Comparison of ENCODE assay signal across 9 mouse cellular contexts in genomic region chr10:62192701-62193157, GRCm38 (mm10). TPM values are rescaled to one million over a fixed set of nuclear protein-coding genes. Genes with fewer than 3 reads are reported as not detected.
A peak's percentile ranks its signal among the peaks of the same experiment; 100 is the strongest.
DNase-seq lines count a peak whose midpoint lies in the region; ATAC-seq and TF ChIP-seq lines count a peak whose summit lies in the region.
"Had no signal": no experiment of that assay in that cellular context is flagged by ENCODE, and none has a peak within 500 bp of the region (broad histone marks: within the 10 kb centered on the region; RNA-seq: fewer than 3 reads in every experiment).

No protein-coding gene starts in this region.

- no peak overlapping the region for H3K27ac ChIP-seq in intestine, embryonic 15.5 days
- no peak overlapping the region for H3K27ac ChIP-seq in intestine, postnatal 0 days (ENCODE audit: low read depth, low read length)
- no peak overlapping the region for H3K27ac ChIP-seq in hindbrain, embryonic 16.5 days (ENCODE audit: low read depth, low read length)

- H3K27me3 ChIP-seq in intestine, embryonic 15.5 days (replicated peaks), result no peaks in the 10 kb centered on the region
- no peaks in the 10 kb centered on the region for H3K27me3 ChIP-seq in intestine, postnatal 0 days (replicated peaks; ENCODE audit: control insufficient read depth, insufficient read depth, low read length)
- no peaks in the 10 kb centered on the region for H3K27me3 ChIP-seq in hindbrain, embryonic 16.5 days (replicated peaks; ENCODE audit: control insufficient read depth, insufficient read depth, low read length)
- H3K27me3 ChIP-seq: neural tube, embryonic 13.5 days had no signal

- intact Hi-C loops in left cerebral cortex, postnatal 10 days (cut with DNase I), result no loop called here

- peak; percentile 76 for DNase-seq in MN1 (ENCODE audit: low spot score)
- peak; percentile 86 to 92 for DNase-seq in cerebellum, adult 18-20 months
- DNase-seq in left cerebral cortex, postnatal 10 days (ENCODE audit: extremely low spot score in 1 of 2, low spot score in 2 of 2), result peak; percentile 25 to 45
- DNase-seq in embryo, embryonic 10 days (ENCODE audit: low spot score), result no peak

- no peak overlapping the region for H3K4me2 ChIP-seq in intestine, embryonic 15.5 days (replicated peaks)
- no peak overlapping the region for H3K4me2 ChIP-seq in intestine, postnatal 0 days (replicated peaks; ENCODE audit: low read depth)
- no peak overlapping the region for H3K4me2 ChIP-seq in hindbrain, embryonic 16.5 days (ENCODE audit: low read length)
- H3K4me2 ChIP-seq: neural tube, embryonic 13.5 days had no signal

- no peak overlapping the region for H3K4me3 ChIP-seq in intestine, embryonic 15.5 days (replicated peaks)
- H3K4me3 ChIP-seq in intestine, postnatal 0 days (ENCODE audit: low read depth, low read length), result no peak overlapping the region
- H3K4me3 ChIP-seq in hindbrain, embryonic 16.5 days (ENCODE audit: low read length), result no peak overlapping the region
- H3K4me3 ChIP-seq: neural tube, embryonic 13.5 days had no signal

- H3K9me3 ChIP-seq in intestine, embryonic 15.5 days, result no peaks in the 10 kb centered on the region
- no peaks in the 10 kb centered on the region for H3K9me3 ChIP-seq in intestine, postnatal 0 days (ENCODE audit: control insufficient read depth)
- no peaks in the 10 kb centered on the region for H3K9me3 ChIP-seq in hindbrain, embryonic 16.5 days (ENCODE audit: control insufficient read depth, low read length)
- H3K9me3 ChIP-seq: neural tube, embryonic 13.5 days had no signal

- ATAC-seq in intestine, embryonic 15.5 days, result 0 out of 2 replicates have a peak, but pooled peaks have one; percentile 26
- no peak for ATAC-seq in intestine, postnatal 0 days
- ATAC-seq in hindbrain, embryonic 16.5 days, result 0 out of 2 replicates have a peak, but pooled peaks have one; percentile 29
- no peak for ATAC-seq in monocyte, adult 5-6 weeks (replicated peaks; ENCODE audit: insufficient number of reproducible peaks, low FRiP score, low TSS enrichment, poor library complexity, severe bottlenecking)

- no peak for TF ChIP-seq CTCF in intestine, postnatal 0 days (IDR thresholded peaks at IDR 0.05; ENCODE audit: low read depth)

- WGBS in intestine, embryonic 15.5 days, result 67% methylated on average over 9 of the region's 9 CpGs
- WGBS in intestine, postnatal 0 days, result 63% methylated on average over 9 of the region's 9 CpGs
- 45% methylated on average over 9 of the region's 9 CpGs for WGBS in hindbrain, embryonic 16.5 days

- no peaks in the 10 kb centered on the region for H3K4me1 ChIP-seq in intestine, embryonic 15.5 days (replicated peaks)
- H3K4me1 ChIP-seq in intestine, postnatal 0 days (replicated peaks; ENCODE audit: control insufficient read depth, insufficient read depth, low read length), result peaks cover 4% of the 10 kb centered on the region; the same call in 1 of the 2 replicates
- peaks cover 3% of the 10 kb centered on the region; the same call in 1 of the 2 replicates for H3K4me1 ChIP-seq in hindbrain, embryonic 16.5 days (ENCODE audit: control insufficient read depth, insufficient read depth, low read depth, low read length)

- H3K36me3 ChIP-seq in intestine, embryonic 15.5 days, result 0 out of 2 replicates have a peak, but pooled peaks cover 4% of the 10 kb centered on the region
- peaks cover 27% of the 10 kb centered on the region; the same call in 1 of the 2 replicates for H3K36me3 ChIP-seq in intestine, postnatal 0 days (ENCODE audit: control insufficient read depth, insufficient read depth)
- no peaks in the 10 kb centered on the region for H3K36me3 ChIP-seq in hindbrain, embryonic 16.5 days (ENCODE audit: control insufficient read depth, insufficient read depth, low read length)
- H3K36me3 ChIP-seq: neural tube, embryonic 13.5 days had no signal

- no peak overlapping the region for H3K9ac ChIP-seq in intestine, embryonic 15.5 days
- no peak overlapping the region for H3K9ac ChIP-seq in intestine, postnatal 0 days (ENCODE audit: low read depth, low read length)
- no peak overlapping the region for H3K9ac ChIP-seq in hindbrain, embryonic 16.5 days (ENCODE audit: low read depth, low read length)

RNA-seq across cellular contexts. Expression of gene Tspan15, which starts 38.3 kb away (rescaled TPM):
- polyA plus RNA-seq in intestine, embryonic 15.5 days (2015; fragmentation: Nextera tagmentation; extraction: Ambion mirVana), result 57.0 and 66.9 TPM in 2 replicates
- polyA plus RNA-seq in intestine, postnatal 0 days (2015; fragmentation: Nextera tagmentation; extraction: Ambion mirVana), result 96.8 and 100 TPM in 2 replicates
- polyA plus RNA-seq in hindbrain, embryonic 16.5 days (2015; fragmentation: Nextera tagmentation; extraction: Ambion mirVana), result 22.9 and 24.3 TPM in 2 replicates
- total RNA-seq in left cerebral cortex, postnatal 10 days (2021), result 1 to 10 TPM; 5.0 to 7.7 TPM
- total RNA-seq in monocyte, adult 5-6 weeks (2017), result 0.32 to 0.49 TPM (median 0.38 TPM) in 3 replicates

RNA-seq across cellular contexts. Expression of gene Fam241b, which starts 49.0 kb away (rescaled TPM):
- 34.0 and 34.6 TPM in 2 replicates for polyA plus RNA-seq in intestine, embryonic 15.5 days (2015; fragmentation: Nextera tagmentation; extraction: Ambion mirVana)
- 46.2 and 47.3 TPM in 2 replicates for polyA plus RNA-seq in intestine, postnatal 0 days (2015; fragmentation: Nextera tagmentation; extraction: Ambion mirVana)
- 164 and 193 TPM in 2 replicates for polyA plus RNA-seq in hindbrain, embryonic 16.5 days (2015; fragmentation: Nextera tagmentation; extraction: Ambion mirVana)
- total RNA-seq in left cerebral cortex, postnatal 10 days (2021), result 10 to 100 TPM; 61.7 to 62.4 TPM
- 0.86 TPM in 1 of 3 replicates, not detected in the others for total RNA-seq in monocyte, adult 5-6 weeks (2017)

RNA-seq across cellular contexts. Expression of gene Tacr2, which starts 59.5 kb away (rescaled TPM):
- 0.44 and 0.72 TPM in 2 replicates for polyA plus RNA-seq in intestine, embryonic 15.5 days (2015; fragmentation: Nextera tagmentation; extraction: Ambion mirVana)
- polyA plus RNA-seq in intestine, postnatal 0 days (2015; fragmentation: Nextera tagmentation; extraction: Ambion mirVana), result 0.31 and 0.90 TPM in 2 replicates
- polyA plus RNA-seq in hindbrain, embryonic 16.5 days (2015; fragmentation: Nextera tagmentation; extraction: Ambion mirVana), result not detected in 2 replicates
- total RNA-seq in left cerebral cortex, postnatal 10 days (2021), result under 1 TPM; 0.14 to 0.19 TPM
- total RNA-seq in monocyte, adult 5-6 weeks (2017), result not detected in 3 replicates

RNA-seq across cellular contexts. Expression of gene Neurog3, which starts 59.8 kb away (rescaled TPM):
- polyA plus RNA-seq in intestine, embryonic 15.5 days (2015; fragmentation: Nextera tagmentation; extraction: Ambion mirVana), result 11.4 and 11.8 TPM in 2 replicates
- polyA plus RNA-seq in intestine, postnatal 0 days (2015; fragmentation: Nextera tagmentation; extraction: Ambion mirVana), result 1.4 and 1.5 TPM in 2 replicates
- polyA plus RNA-seq in hindbrain, embryonic 16.5 days (2015; fragmentation: Nextera tagmentation; extraction: Ambion mirVana), result not detected in 2 replicates
- not detected for total RNA-seq in left cerebral cortex, postnatal 10 days (2021)
- not detected in 3 replicates for total RNA-seq in monocyte, adult 5-6 weeks (2017)

Comparison
In these comparisons a context has a peak if more than half of its experiments do, and no peak if none do; other contexts are left out.
1. ATAC-seq: peak in intestine, embryonic 15.5 days (single experiment) and hindbrain, embryonic 16.5 days (single experiment); none in intestine, postnatal 0 days (single experiment) and monocyte, adult 5-6 weeks (single experiment).